Mouse (Mus musculus) heart, embryonic 11.5 days (tissue): ENCODE measurements around the gene Gstm1. TPM values are rescaled to one million over a fixed set of nuclear protein-coding genes. Genes with fewer than 3 reads are reported as not detected.
A peak's percentile ranks its signal among the peaks of the same experiment; 100 is the strongest.

ENCODE experiments used
- ATAC-seq: fragments of 200-750 bp; cut with Nextera tagmentation; replicated peaks from 2 replicates; pipeline ENCODE4 v1.8.0; 2017; ENCODE audit warnings: moderate library complexity; ENCODE audit not compliant: insufficient number of reproducible peaks, low FRiP score, low TSS enrichment
- H3K27ac ChIP-seq: fragments of 300-500 bp; sonication (generic); 2 replicates; pipeline ENCODE4 v1.5.1; 2014; ENCODE audit warnings: mild to moderate bottlenecking, low read depth, low read length
- H3K27me3 ChIP-seq: fragments of 300-500 bp; sonication (generic); 2 replicates; pipeline ENCODE4 v1.6.1; 2014; ENCODE audit warnings: mild to moderate bottlenecking, low read length, mixed read lengths; ENCODE audit not compliant: control insufficient read depth, insufficient read depth
- H3K36me3 ChIP-seq: fragments of 300-500 bp; sonication (generic); 2 replicates; pipeline ENCODE4 v1.6.1; 2014; ENCODE audit warnings: mild to moderate bottlenecking, low read length, moderate library complexity, mixed read lengths; ENCODE audit not compliant: control insufficient read depth, insufficient read depth
- H3K4me1 ChIP-seq: fragments of 300-500 bp; sonication (generic); 2 replicates; pipeline ENCODE4 v1.6.1; 2014; ENCODE audit warnings: low read length; ENCODE audit not compliant: control insufficient read depth, insufficient read depth
- H3K4me2 ChIP-seq: fragments of 300-500 bp; sonication (generic); 2 replicates; pipeline ENCODE4 v1.6.1; 2014; ENCODE audit warnings: mild to moderate bottlenecking, moderate library complexity
- H3K4me3 ChIP-seq: fragments of 300-500 bp; sonication (generic); 2 replicates; pipeline ENCODE4 v1.5.1; 2014; ENCODE audit warnings: low read depth, low read length
- H3K9ac ChIP-seq: fragments of 300-500 bp; sonication (generic); 2 replicates; pipeline ENCODE4 v1.6.1; 2014; ENCODE audit warnings: mild to moderate bottlenecking, low read depth, low read length, moderate library complexity
- H3K9me3 ChIP-seq: fragments of 300-500 bp; sonication (generic); replicated peaks from 2 replicates; pipeline ENCODE4 v1.6.1; 2016; ENCODE audit warnings: low read length; ENCODE audit not compliant: control insufficient read depth
- WGBS: fragments of 180-500 bp; shearing (Covaris S2); extraction: QIAGEN DNeasy Blood & Tissue Kit; methylation state at CpG from one replicate; pipeline ENCODE4 v1.1.7; 2014; ENCODE audit not compliant: insufficient replicate concordance; 5-methylcytosine and 5-hydroxymethylcytosine counted together
- polyA plus RNA-seq: library from polyadenylated mRNA; unstranded; fragments of >200 nt; fragmentation: Nextera tagmentation; extraction: Ambion mirVana; gene quantifications from 2 replicates; pipeline ENCODE4 v1.2.1, GENCODE M21; 2014

Gstm1 gene
- polyA plus RNA-seq, 1 experiment from 2014 or later: 35.5 TPM

GRCm38 (mm10) chr3:108046944-108047655 is 29.3 kb upstream of the Gstm1 start:
- Histone ChIP-seq H3K9me3 (no peaks in the 10 kb centered on the region), H3K4me1 (peaks cover 4% of the 10 kb centered on the region; the same call in 1 of the 2 replicates), H3K4me3 (no peak overlapping the region), H3K4me2 (no peak overlapping the region), H3K36me3 (no peaks in the 10 kb centered on the region), H3K27ac (no peak overlapping the region), H3K27me3 (no peaks in the 10 kb centered on the region), H3K9ac (no peak overlapping the region)
- WGBS: 80% methylated on average over 2 of the region's 2 CpGs
- no peak for ATAC-seq

GRCm38 (mm10) chr3:108044394-108045140 is 26.8 kb upstream of the Gstm1 start, which contains the start of gene Gstm4:
Gene Gstm4, minus strand, starts transcription at chr3:108044894.
- Histone ChIP-seq H3K4me3 (peak within 1 kb of the TSS; percentile 56), H3K9me3 (no peaks in the 10 kb centered on the region), H3K9ac (peak within 1 kb of the TSS; percentile 72), H3K36me3 (no peaks in the 10 kb centered on the region), H3K4me2 (peak within 1 kb of the TSS; percentile 87), H3K27ac (peak within 1 kb of the TSS; percentile 72), H3K4me1 (peaks cover 4% of the 10 kb centered on the region; the same call in 1 of the 2 replicates), H3K27me3 (no peaks in the 10 kb centered on the region)
- ATAC-seq: peak; percentile 88
- 5% methylated on average over 29 of the region's 29 CpGs for WGBS

DNA sequence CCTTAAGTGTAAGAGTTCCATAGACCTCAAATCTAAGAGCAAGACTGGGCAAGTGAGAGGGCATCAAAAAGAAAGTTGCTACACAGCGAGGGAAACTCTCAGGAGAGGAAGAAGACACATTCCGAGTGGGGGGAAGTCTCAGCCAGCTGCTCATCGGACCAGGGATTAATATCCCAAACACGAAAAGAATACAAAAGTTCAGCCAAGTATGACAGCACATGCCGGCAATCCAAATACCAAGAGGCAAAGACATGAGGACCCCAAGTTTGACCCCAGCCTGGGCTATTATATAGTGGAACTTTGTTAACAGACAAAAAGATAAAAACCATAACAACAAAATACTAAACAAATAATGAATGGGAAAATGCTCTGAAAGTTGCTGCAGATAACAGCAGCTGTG is 15.4 kb upstream of the Gstm1 start:
- WGBS: 74% methylated on average over 5 of the region's 5 CpGs

DNA sequence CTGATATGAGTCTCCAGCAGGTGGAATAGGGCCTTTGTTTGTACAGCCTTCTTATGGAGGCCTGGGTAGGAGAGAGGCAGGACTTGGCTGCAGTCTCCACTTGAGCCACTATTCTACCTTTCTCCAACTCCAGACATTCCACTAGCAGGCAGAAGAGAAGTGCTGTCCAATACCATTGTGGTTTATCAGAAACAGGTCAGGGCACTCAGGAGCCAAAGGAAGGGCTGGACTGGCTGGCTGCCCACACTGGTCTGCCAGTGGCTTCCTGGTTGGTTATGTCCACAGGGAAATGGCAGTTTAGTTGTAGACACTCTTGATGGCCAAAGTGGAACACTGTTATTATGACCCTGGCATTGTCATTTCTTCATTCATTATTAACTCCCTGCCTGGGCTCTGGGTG is 14.3 kb upstream of the Gstm1 start:
- Histone ChIP-seq H3K27me3 (peaks cover 6% of the 10 kb centered on the region; the same call in 1 of the 2 replicates), H3K4me3 (no peak overlapping the region), H3K4me2 (no peak overlapping the region), H3K4me1 (no peaks in the 10 kb centered on the region), H3K36me3 (no peaks in the 10 kb centered on the region), H3K9ac (no peak overlapping the region), H3K27ac (no peak overlapping the region), H3K9me3 (no peaks in the 10 kb centered on the region)
- no peak for ATAC-seq

More for the DNA sequence above, 15.4 kb upstream of the Gstm1 start:
- Histone ChIP-seq H3K4me3 (no peak overlapping the region), H3K27ac (no peak overlapping the region), H3K4me1 (no peaks in the 10 kb centered on the region), H3K9ac (no peak overlapping the region), H3K27me3 (peaks cover 6% of the 10 kb centered on the region; the same call in 1 of the 2 replicates), H3K9me3 (no peaks in the 10 kb centered on the region), H3K4me2 (no peak overlapping the region), H3K36me3 (no peaks in the 10 kb centered on the region)
- ATAC-seq: no peak

DNA sequence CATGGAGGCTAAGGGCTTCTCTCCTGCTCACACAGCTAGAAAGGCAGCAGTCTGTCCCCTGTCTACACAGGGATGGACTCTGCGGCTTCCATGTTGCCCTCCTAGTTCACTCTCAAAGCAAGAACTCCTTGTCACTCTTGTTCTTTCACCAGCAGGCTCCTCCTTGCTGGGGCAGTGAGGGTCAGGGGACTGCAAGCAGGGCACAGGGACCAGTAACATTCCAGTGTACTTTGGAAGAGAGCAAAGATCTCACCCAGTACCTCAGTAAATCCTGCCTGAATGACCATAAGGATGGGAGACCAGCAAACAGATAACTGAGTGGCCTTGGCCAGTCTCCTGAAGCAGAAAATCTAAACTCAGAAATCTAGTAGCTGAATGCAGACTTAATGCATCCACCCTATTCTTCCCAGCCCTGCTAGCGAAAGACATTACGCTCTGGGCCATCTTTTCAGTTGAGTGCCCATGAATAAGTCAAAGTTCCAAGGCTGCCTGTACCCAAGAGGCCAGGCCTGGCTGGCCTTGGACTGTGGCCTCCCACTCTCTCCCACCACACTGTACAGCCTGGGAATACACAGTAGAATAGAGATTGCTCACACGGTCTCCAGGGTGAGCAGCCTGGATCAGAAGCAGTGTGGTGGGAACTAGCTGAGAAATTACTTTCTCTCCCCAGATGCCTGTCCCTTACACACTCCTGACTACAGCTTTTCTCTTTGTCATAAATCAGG is 11.0 kb upstream of the Gstm1 start:
- no peaks in the 10 kb centered on the region for H3K4me1 ChIP-seq
- ATAC-seq: no peak
- no peak overlapping the region for H3K9ac ChIP-seq
- H3K4me3 ChIP-seq: no peak overlapping the region
- H3K27me3 ChIP-seq: peaks cover 4% of the 10 kb centered on the region; the same call in 1 of the 2 replicates
- no peaks in the 10 kb centered on the region for H3K9me3 ChIP-seq
- H3K4me2 ChIP-seq: no peak overlapping the region
- H3K27ac ChIP-seq: no peak overlapping the region
- H3K36me3 ChIP-seq: no peaks in the 10 kb centered on the region
- WGBS: 78% methylated on average over 4 of the region's 4 CpGs

DNA sequence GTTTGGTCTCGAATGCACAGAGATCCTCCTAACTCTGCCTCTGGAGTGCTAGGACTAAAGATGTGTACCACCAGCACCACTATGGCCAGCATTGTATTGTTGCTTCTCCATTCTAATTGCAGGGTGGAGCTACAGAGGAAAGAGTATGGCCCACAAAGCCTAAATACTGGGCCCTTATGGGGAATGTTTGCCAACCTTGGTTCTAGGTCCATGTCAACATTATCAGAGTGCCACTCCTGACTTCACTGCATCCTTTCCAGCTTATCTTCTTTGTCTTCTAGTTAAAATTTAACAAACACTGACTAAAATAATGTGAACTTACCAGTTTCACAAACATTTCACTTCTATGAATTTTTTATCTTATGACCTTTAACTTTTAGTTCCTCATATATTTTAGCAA is 8.8 kb upstream of the Gstm1 start:
- Histone ChIP-seq H3K4me1 (no peaks in the 10 kb centered on the region), H3K9ac (no peak overlapping the region), H3K4me2 (no peak overlapping the region), H3K27me3 (peaks cover 7% of the 10 kb centered on the region), H3K27ac (no peak overlapping the region), H3K36me3 (no peaks in the 10 kb centered on the region), H3K4me3 (no peak overlapping the region), H3K9me3 (no peaks in the 10 kb centered on the region)
- WGBS: 83% methylated on average over 1 of the region's 1 CpGs
- no peak for ATAC-seq

DNA sequence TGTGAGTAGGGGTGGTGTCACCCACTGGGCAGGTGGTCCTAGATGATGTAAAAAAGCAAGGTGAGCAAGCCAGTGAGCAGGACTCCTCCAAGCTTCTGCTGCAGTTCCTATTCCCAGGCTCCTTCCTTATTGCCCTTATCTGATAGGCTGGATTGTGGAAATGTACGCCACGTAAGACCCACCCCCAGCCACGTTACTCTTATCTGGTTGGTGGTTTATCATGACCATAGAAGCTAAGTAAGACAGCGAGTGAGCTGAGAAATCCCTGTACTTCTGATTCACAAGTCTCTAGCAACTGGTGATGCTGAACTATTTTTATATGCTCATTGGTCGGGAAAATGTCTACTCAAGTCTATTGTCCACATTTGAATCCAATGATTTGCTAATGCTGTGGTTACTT is 8.3 kb upstream of the Gstm1 start:
- Histone ChIP-seq H3K27me3 (peaks cover 7% of the 10 kb centered on the region), H3K36me3 (no peaks in the 10 kb centered on the region), H3K4me1 (no peaks in the 10 kb centered on the region), H3K4me2 (no peak overlapping the region), H3K9ac (no peak overlapping the region), H3K9me3 (no peaks in the 10 kb centered on the region), H3K27ac (no peak overlapping the region), H3K4me3 (no peak overlapping the region)
- ATAC-seq: no peak
- 50% methylated on average over 5 of the region's 5 CpGs for WGBS

DNA sequence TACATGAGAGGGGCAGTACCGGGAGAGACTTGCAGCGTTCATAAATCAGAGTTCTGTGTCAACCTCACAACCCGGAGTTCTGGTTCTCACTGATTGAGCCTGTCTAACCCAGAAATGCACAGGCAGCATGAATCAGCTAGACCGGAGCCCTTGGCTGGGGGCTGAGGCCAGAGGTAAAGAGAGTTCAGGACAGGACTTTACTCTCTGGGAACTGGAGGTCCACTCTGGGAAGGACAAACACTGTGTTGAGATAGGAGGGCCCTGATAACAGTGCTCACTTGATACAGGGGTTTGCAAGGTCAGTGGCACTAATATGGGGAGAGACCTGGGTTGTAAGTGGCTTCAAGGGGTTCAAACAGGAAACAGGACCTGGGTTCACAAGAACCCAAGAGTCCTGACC is 7.5 kb upstream of the Gstm1 start:
- peaks cover 7% of the 10 kb centered on the region for H3K27me3 ChIP-seq
- H3K36me3 ChIP-seq: no peaks in the 10 kb centered on the region
- no peak overlapping the region for H3K4me3 ChIP-seq
- no peak overlapping the region for H3K27ac ChIP-seq
- 58% methylated on average over 4 of the region's 4 CpGs for WGBS
- no peak overlapping the region for H3K4me2 ChIP-seq
- H3K9me3 ChIP-seq: no peaks in the 10 kb centered on the region
- no peak overlapping the region for H3K9ac ChIP-seq
- no peak for ATAC-seq
- H3K4me1 ChIP-seq: no peaks in the 10 kb centered on the region; the same call in 1 of the 2 replicates
